Mouse (Mus musculus) adrenal gland, postnatal 10 days (tissue): Measurements from ENCODE around the gene Dicer1. TPM values are rescaled to one million over a fixed set of nuclear protein-coding genes. Genes with fewer than 3 reads are reported as not detected.

ENCODE experiments used
- DNase-seq: peaks from one replicate; pipeline ENCODE4 v3.0.0; 2021; ENCODE audit warnings: mixed read lengths
- total RNA-seq, 2 experiments: library from RNA; stranded (reverse); gene quantifications; 2 replicates each; pipeline ENCODE4 v1.2.3; 2021

The Dicer1 gene
- total RNA-seq, 2 experiments from 2014 or later: 49.4 to 56.8 TPM

- DNase-seq: no peak
Measured at GRCm38 (mm10) chr12:104677371-104677924, 74.3 kb downstream of the Dicer1 start.

- no peak for DNase-seq
Measured at GRCm38 (mm10) chr12:104676535-104677370, 75.0 kb downstream of the Dicer1 start.

GRCm38 (mm10) chr12:104672976-104673375 lies 78.8 kb downstream of the Dicer1 start:
- DNase-seq: no peak

- peak; percentile 12 for DNase-seq
Measured at GRCm38 (mm10) chr12:104672406-104672805, 79.3 kb downstream of the Dicer1 start.

GRCm38 (mm10) chr12:104667846-104668245 lies 83.9 kb downstream of the Dicer1 start:
- no peak for DNase-seq

- no peak for DNase-seq
Measured at GRCm38 (mm10) chr12:104665951-104666350, 85.8 kb downstream of the Dicer1 start.

- peak; percentile 10 for DNase-seq
Measured at GRCm38 (mm10) chr12:104665521-104665920, 86.2 kb downstream of the Dicer1 start.

GRCm38 (mm10) chr12:104656146-104656545 lies 95.6 kb downstream of the Dicer1 start:
- no peak for DNase-seq

GRCm38 (mm10) chr12:104655006-104655405 lies 96.7 kb downstream of the Dicer1 start:
- no peak for DNase-seq

GRCm38 (mm10) chr12:104652021-104652420 lies 99.7 kb downstream of the Dicer1 start:
- no peak for DNase-seq

GRCm38 (mm10) chr12:104651269-104651668 lies 100.5 kb downstream of the Dicer1 start:
- DNase-seq: no peak

- DNase-seq: no peak
Measured at GRCm38 (mm10) chr12:104650510-104651260, 101.1 kb downstream of the Dicer1 start.

GRCm38 (mm10) chr12:104648366-104648765 lies 103.4 kb downstream of the Dicer1 start:
- no peak for DNase-seq

GRCm38 (mm10) chr12:104642337-104642736 lies 109.4 kb downstream of the Dicer1 start:
- DNase-seq: peak; percentile 75

- DNase-seq: no peak
Measured at GRCm38 (mm10) chr12:104640934-104641333, 110.8 kb downstream of the Dicer1 start.

- DNase-seq: no peak
Measured at GRCm38 (mm10) chr12:104638156-104638555, 113.6 kb downstream of the Dicer1 start.

Other genes with a start within 250 kb of the Dicer1 start
- gene Clmn, start 113.1 kb upstream of the Dicer1 start, total RNA-seq: 10 to 100 TPM; 14.4 to 18.3 TPM